Mouse (Mus musculus): ENCODE measurements at regions not wholly inside any gene's neighbourhood (a gene's known extent, or its start where the extent isn't known, plus 50 kb on each side); places are given as distances from the start of the nearest gene placed in this dataset.

DNA sequence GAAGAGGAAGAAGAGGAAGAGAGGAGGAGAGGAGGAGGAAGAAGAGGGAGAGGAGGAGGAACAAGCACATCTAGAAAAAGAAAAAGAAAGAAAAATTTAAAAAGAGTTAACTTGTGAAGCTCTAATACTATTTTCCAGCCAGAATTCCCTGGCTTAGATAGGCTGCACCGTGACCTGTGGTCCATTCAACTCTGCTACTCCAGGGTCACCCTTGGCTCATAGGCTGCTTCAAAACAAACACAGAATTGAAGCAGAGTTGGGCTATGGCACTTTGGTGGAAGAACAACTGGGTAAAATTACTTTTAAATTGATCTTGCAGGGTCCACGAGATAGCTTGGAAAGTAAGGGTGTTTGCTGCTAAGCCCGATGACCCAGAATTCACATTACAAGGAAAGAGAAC lies 79.0 kb upstream of the Gadd45a start:
- in situ Hi-C loops (cut with MboI): no loop called here

DNA sequence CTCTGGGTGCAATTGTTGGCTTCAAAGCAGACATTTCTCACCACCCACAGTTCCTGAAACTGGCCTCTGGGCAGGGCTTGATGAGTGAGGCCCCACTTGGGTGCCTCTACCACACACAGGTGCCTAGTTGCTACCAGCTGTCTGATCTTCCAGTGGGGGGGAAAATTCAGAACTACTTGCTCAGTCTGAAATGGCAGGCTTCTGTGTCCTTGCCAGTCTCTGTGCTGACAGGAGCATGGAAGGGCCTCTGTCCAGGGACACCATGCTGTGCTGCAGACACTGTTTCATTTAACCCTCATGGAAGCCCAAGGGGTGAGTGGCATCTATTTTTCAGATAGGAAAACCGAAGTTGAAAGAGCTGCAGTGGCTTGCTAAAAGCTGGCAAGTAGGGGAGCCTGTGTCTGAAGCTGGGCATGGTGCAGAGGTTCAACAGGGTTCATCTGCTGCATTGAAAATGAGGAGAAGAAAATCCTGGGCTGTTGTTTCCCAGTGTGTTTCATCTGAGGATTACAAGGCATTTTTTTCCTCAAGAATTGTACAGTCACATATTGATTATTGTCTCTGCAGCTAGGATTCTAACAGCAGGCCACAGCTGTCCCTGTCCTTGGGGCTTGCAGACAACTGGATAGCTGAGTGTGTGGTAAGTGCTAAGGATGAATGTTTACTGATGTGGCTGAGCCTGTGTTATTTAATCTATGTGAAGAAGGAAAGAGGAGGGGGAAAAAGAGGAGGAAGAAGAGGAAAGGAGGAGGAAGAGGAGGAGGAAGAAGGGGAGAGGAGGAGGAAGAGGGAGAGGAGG lies 78.4 kb upstream of the Gadd45a start:
- in situ Hi-C loops (cut with MboI): no loop called here

DNA sequence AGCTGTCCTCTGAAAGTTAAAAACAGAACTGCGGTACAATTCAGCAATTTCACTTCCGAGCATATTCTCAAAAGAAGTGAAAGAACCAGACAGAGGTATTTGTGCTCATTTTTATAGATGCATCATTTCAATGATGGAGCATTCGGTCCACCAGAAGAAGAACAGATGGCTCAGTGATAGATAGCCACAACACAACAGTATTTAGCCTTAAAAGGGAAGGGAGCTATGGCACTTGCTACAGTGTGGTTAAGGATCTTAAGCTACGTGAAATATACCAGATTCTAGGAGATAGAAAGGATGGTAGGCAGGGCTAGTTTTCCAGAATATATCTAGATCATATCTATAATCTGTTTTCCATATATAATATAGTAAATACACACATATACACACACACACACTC lies 77.5 kb upstream of the Gadd45a start:
- in situ Hi-C loops (cut with MboI): no loop called here

DNA sequence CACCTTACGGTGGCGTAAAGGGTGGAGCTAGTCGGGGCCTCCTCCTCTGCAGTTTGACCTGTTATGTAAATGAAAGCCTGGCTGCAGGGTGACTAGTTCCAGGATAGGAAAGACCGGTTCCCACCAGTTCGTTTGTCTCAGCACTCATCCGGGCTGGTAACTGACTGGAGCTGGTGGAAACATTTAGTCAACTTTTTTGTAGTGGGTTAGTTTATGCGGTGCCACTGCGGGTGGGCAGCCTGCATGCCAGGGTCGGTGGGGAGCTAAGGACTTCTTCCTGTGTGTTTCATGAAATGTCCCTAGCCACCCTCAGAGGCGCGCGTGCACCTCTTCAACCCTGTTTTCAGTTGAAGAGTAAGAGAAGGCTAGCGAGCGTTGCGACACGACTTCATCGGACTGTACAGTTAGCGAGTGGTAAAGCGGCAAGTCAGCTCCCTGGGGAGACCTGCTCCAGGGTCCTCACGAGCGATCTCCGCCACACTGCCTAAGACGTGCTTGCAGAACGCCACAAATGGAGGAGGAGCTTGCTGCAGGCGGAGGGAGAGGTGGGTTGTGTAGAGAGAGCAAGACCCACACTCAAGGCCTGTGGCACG lies 76.5 kb upstream of the Gadd45a start:
- in situ Hi-C loops (cut with MboI): no loop called here

DNA sequence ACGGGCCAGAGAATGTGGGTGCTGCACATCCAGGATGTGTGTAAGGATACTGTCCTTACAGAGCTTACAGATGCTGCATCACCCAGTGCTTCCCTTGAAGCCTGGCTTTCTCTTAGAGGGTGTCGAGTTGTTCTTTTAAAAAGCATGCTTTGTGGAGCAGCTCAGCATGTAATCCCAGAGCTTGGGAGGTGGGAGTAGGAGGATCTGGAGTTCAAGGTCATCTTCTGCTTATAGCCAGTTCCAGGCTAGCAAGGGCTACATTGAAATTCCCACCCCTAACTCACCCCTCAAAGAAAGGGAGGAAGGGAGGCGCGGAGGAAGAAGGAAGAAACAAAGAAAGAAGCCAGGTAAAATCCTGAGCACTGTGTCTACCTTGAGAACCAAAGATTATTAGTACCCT lies 76.0 kb upstream of the Gadd45a start:
- in situ Hi-C loops (cut with MboI): no loop called here

DNA sequence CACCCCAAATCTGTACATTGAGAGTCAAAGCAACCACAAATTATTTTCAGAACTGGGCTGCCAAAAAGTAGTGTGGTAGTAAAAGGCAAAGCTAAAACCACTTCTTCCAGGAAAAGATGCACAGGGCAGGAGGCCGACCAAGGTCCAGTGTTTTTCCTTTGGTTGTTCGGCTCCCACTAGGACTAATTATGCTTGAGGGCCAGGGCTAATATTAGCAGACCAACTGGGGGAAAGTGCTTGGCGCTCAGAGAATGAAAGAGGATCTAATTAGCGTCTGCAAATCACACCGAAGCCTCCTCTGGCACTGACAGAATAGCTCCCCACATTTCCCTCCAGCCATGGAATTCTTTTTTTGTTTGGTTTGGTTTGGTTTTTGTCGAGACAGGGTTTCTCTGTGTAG lies 75.1 kb upstream of the Gadd45a start:
- in situ Hi-C loops (cut with MboI): no loop called here

DNA sequence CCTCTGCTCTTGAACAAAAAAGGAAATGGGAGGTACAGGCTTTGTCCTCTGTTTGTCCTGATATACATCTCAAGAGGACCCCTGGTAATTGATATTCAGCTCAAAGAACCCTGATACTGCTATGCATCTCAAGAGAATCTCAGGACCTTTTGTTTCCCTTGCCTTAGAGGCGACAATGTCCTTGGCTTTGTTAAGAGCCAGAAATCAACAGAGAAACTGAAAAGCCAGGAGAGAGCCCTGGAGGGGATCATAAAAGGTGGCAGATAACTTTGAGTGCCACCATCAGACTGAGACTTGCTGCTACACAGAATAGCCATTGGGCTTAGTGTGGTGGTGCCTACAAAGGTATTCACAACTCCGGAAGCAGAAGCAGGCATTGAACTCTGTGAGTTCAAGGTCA lies 74.3 kb upstream of the Gadd45a start:
- in situ Hi-C loops (cut with MboI): no loop called here

DNA sequence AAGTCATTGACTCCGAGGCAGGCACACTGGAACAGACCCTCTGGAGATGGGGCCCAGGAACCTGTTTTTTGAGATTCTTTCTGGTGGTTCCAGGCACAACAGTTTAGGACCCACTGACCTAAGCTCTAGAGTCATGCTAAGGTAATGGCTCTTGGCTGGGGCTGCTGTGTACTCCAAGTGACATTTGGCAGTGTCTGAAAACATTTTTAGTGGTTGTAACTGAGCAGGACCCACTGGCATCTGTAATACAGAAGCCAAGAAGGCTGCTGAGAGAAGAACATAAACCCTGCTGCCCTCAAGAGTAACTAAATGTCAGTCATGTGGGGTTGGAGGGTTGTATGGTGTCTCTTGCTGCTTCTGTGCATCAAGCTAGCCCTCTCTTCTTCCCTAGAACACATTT lies 73.1 kb upstream of the Gadd45a start:
- in situ Hi-C loops (cut with MboI): no loop called here

DNA sequence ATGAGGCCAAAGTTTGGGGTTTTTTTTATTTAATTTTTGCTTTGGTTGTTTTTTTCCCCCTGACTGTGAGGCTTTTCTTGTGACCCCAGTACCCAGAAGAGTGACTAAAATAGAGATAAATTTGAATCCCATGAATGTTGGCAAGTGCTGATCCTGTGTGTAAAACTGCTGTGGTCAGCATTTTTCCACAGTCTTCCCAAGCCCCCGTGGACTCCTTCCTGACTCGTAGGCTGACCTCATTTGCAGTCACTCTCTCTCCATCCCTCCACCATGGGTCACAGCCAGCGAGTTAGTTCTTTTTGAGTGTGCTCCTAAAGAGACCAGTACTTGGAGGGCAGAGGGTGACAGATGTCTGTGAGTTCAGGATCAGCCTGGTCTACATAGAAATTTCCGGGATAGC lies 72.5 kb upstream of the Gadd45a start:
- in situ Hi-C loops (cut with MboI): no loop called here

DNA sequence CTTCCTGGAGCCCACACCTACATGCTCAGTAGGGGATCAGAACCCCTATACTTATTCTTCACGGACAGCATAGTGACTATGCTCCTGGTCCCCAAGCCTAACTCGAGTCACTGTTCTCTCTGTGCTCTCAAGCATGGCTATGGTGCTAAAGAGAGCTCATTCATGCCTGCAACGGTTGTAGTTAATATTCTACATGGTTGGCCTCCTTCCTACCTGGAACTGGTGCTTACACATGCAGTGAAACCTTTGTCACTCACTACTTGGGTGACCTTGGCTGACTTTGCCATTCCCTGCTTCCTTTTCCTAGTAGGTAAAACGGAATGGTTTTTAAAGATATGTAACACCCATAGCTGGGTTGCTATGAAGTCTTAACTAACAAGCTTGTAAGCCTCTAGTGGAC lies 70.3 kb upstream of the Gadd45a start:
- in situ Hi-C loops (cut with MboI): no loop called here

DNA sequence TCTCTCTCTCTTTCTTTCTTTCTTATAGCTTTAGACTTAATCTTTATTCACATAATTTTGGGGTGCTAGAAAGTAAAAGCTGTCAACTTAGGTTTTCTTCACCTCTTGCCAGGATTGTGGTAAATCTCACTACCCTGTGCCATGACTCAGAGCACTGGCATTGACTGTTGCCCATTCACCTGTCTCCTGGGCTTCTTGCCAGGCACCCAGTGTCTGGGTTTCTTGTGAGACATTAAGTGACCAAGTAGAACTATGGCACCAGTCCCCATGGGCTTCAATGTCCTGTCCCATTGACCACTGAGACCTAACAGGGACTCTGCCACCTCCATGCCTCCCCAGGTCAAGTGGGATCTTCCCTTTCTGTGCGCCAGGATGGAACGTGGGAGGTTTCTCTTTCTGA lies 69.2 kb upstream of the Gadd45a start:
- in situ Hi-C loops (cut with MboI): no loop called here

DNA sequence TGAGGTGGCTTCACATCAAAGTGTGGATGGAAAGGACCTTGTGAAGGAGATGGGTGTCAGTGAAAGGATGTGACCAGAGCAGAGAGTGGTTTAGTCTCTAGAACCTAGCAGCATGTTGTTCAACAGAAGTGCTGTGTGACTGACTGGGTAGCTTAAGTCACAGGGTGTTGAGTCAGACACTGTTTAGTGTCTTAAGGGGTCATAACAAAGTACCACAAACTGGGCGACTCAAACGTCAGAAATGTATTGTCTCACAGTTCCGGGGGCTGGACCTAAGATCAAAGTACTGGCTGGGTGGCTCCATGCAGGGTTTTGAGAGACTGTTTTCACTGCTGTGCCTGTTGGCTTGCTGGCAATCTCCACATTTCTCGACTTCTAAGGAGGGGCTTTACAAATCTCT lies 68.1 kb upstream of the Gadd45a start:
- in situ Hi-C loops (cut with MboI): no loop called here

DNA sequence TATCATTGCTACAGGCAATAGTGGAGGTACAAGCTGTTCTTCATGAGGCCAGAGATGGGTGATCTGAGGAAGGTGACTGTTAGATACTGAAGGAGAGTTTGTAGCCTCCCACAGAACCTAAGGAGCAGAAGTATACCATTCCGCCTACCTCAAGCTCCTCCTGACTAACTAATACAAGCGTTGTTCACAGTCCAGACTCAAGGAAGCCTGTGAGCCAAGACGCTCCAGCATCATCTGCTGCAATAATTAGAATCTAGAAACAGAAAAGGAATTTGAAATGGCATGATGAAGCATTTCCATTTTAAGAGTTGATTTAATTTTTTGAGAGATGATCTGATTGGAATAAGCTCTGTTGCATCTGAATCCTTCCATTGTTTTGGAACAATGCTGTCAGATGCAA lies 66.9 kb upstream of the Gadd45a start:
- in situ Hi-C loops (cut with MboI): no loop called here

DNA sequence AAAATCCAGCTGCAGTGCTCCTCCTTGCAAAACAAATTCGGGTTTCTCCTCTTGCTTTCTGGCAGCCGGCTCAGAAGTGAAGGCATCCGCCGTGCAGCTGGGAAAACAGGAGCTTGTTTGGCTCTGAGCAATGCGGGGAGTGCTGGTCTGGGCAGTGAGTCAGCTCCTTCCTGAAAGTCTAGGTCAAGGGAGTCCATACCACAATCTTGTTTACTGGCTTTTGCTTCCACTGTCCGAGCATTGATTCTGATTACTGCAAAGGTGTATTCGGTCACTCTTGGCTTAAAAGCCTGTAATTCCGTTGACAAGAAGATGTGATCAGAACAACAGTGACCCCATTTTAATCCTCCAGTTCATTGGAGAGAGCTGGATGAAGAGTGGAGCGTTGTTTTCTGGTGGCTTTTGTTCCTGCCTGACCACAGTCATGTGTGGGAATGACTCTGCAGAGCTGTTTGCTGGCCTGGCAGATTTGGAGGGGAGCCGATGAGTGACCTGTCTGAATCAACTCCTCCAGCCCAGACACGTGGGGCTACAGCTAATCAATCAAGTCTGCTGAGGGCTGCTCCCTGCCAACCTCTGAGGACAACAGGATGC lies 65.4 kb upstream of the Gadd45a start:
- in situ Hi-C loops (cut with MboI): no loop called here

DNA sequence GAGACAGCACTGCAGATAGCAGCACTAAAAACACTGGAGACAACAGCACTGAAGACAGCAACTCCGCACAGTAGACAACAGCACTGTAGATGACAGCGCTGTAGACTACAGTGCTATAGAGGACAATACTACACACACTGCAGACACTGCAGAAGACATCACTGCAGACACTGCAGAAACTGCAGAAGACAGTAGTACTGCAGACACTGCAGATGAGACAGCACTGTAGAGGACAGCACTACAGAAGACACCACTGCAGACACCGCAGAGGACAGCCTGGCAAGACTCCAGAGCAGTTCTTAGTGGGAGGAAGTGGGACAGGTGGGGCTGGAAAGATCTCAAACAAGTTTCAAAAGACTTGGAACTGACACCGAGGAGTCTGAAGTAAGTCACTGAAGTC lies 64.8 kb upstream of the Gadd45a start:
- in situ Hi-C loops (cut with MboI): no loop called here

DNA sequence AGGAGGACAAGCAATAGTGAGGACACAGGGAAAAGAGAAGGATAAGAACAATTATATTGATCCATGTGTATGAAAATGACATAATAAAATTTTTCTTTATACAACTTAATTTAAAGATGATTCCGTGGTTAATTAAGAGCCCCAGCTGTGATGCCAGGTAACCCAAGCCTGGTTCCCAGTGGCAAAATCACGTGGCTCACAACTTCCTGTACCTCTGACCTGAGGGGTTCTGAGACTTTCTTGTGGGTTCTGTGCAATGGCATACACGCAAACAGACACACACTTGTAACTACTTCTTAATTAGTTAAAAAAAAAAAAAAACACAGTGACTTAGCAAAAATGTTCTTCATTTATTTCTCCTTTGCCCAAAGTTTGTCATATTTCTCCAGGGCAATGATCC lies 57.2 kb upstream of the Gadd45a start:
- in situ Hi-C loops (cut with MboI): no loop called here

DNA sequence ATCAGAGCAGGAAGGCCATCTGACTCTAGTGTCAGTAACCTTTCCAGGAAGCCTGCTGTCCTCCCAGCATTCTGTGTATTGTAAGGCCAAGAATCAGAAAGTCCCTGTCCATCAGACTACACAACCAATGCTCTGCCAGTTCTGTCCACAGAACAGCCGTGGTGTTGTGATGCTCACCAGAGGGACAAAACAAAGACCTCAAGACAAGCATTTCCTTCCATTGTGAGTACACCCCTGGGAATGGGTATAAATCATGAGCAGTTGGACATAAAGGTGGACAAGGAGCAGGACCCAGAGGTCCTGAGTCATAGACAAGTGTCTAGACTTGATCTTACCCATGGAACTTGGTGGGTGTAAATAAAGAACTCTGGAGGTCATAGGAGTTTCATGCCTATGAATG lies 55.9 kb upstream of the Gadd45a start:
- in situ Hi-C loops (cut with MboI): no loop called here

DNA sequence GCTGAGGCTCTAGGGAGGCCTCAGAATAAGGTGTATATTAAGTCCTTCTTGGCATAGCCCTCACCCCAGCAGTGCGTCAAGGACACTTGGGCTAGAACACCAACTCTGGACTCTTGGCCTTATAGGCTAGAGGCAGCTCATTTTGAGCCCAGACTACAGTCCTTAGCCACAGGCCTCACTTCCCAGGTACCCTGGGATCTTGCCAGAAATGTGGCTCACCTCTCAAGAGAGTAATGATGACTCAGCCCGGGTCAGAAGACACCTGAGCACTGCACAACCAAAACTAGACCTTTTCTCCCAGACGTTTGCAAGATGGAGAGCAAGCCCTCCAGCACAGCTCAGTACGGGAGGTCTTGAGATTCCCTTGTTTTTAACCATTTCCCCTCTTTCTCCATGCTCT lies 52.9 kb upstream of the Gadd45a start:
- in situ Hi-C loops (cut with MboI): no loop called here

DNA sequence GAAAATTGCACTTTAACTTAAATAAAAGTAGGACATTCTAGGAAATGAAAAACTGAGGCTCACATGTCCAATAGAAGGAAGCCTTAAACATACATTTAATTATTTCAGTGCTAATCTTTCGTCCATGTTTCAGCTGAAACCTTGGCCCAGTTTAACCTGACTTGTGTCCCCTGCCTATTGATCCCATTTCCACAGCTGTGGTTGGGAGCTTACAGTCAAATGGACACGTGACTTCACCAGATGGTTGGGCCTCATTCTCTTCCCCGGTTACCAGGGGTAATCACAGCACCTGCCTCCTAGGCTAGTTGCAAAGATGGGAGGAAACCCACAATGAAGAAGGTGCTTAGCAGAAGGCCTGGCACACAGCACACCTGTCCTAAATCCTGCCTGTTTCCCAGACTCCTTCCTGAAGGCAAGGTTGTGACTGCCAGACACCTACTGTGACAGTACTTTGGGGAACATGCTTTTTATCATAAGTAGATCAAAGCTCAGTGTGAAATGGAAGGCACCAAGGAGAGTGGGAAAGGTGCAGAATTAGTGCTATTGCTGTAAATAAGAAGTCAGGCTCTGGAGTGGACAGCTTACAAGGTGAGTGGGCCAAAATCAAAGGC lies 52.4 kb upstream of the Gadd45a start:
- in situ Hi-C loops (cut with MboI): no loop called here

DNA sequence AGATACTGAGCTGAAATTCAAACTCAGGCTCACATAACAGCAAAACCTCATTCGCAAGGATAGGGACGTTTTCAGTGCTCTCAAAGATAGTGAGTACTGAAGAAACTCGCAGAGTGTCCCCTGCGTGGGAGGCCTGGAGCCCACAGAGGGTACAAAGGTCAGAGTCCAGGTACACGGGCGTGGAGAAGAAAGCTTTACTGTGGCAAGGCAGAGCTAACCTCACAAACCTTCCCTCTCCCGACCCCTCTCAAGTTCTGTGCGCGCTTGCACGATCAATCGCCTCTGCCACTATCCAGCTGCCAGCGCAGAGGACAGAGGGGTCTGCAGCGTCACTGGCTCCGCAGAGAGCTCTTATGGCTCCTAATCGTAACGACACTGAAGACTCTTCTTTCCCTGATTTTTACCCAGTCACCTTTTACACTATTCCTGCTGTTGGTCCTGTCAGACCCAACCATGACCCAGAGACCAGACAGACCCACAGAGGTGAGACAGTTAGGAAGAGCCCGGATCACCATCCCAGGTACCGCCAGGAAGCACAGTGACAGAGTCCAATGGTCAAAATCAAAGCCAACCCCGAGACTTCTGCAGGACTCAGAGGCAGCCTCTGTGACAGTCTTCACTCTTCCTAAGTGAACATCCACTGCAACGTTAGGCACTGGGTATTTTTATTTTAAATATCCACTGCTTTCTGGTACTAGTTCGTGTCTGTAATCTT lies 51.6 kb upstream of the Gadd45a start:
- in situ Hi-C loops (cut with MboI): no loop called here

DNA sequence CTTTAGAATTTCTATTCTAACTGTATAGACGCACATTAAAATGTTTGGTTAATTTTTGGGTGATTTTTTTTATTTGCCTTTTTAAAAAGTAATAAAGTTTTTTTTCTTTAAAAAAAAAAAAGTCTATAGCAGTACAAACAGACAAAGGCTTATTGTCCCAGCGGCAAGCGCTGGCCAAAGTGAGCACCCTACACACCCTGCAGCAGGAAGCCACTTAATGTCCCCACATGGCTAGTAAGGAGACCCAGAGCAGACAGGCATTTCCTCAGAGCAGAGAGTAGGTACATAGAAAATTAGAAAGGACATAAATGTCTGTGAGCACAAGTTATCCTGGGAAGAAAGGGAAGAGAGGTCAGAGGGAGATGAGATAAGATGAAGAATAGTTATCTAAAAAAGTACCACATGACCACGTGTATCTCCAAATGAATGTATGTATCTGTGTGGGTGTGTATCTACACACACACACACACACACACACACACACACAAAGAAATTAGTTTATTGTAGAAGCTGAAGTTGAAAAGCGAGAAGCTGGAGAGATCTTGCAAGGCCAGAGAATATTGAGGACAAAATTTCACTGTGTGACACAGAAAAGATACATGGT lies 50.7 kb upstream of the Gadd45a start:
- in situ Hi-C loops (cut with MboI): no loop called here

DNA sequence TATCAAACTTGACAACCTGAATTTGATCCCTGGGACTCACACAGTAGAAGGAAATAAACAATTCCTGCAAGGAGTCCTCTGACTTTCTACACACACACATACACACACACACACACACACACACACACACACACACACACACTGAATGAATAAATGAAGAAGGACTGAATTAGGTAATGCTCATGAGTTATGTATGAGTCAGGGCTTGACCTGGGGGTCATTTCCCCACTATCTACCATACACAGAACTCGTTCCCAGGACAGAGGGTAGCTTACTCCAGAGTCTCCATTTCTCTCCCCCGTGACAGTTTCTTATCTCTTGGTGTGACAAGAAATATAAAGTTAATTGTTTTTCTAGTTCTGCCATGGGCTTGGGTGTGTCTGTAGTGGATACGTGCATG lies 50.1 kb upstream of the Gadd45a start:
- in situ Hi-C loops (cut with MboI): no loop called here
